Mouse (Mus musculus) cerebellum, postnatal 36 days (tissue): ENCODE measurements around the gene Meis1.

Experiments
- DNase-seq, 2 experiments: peaks; one replicate each; pipeline ENCODE4 v3.0.0; 2021 to 2022; ENCODE audit warnings: mixed read lengths in 2 of 2

Meis1 gene

GRCm38 (mm10) chr11:18875001-18875902, 143.5 kb downstream of the Meis1 start:
- peak in 1 of 2 experiments; percentile 28 for DNase-seq

- peak in 1 of 2 experiments; percentile 52 for DNase-seq
These were observed 144.3 kb downstream of the Meis1 start for GRCm38 (mm10) chr11:18874278-18875000.

GRCm38 (mm10) chr11:18873451-18874277, 145.1 kb downstream of the Meis1 start:
- DNase-seq = no peak

GRCm38 (mm10) chr11:18872793-18873192, 146.0 kb downstream of the Meis1 start:
- DNase-seq = no peak

GRCm38 (mm10) chr11:18872118-18872751, 146.6 kb downstream of the Meis1 start:
- peak in 1 of 2 experiments; percentile 26 for DNase-seq

- DNase-seq = peak; percentile 70 to 73
These were observed 147.4 kb downstream of the Meis1 start for GRCm38 (mm10) chr11:18871170-18872081.

- DNase-seq = peak; percentile 37 to 68
These were observed 148.5 kb downstream of the Meis1 start for GRCm38 (mm10) chr11:18870121-18870931.

GRCm38 (mm10) chr11:18869429-18869969, 149.3 kb downstream of the Meis1 start:
- DNase-seq = peak in 1 of 2 experiments; percentile 28

GRCm38 (mm10) chr11:18867665-18868064, 151.1 kb downstream of the Meis1 start:
- DNase-seq = peak in 1 of 2 experiments; percentile 42

GRCm38 (mm10) chr11:18866198-18866836, 152.5 kb downstream of the Meis1 start:
- DNase-seq = no peak

GRCm38 (mm10) chr11:18850772-18851171, 168.0 kb downstream of the Meis1 start:
- no peak for DNase-seq

GRCm38 (mm10) chr11:18847650-18848049, 171.1 kb downstream of the Meis1 start:
- DNase-seq = no peak

- no peak for DNase-seq
These were observed 172.3 kb downstream of the Meis1 start for GRCm38 (mm10) chr11:18846472-18846871.

- no peak for DNase-seq
These were observed 172.9 kb downstream of the Meis1 start for GRCm38 (mm10) chr11:18845900-18846299.

- DNase-seq = no peak
These were observed 173.3 kb downstream of the Meis1 start for GRCm38 (mm10) chr11:18845466-18845865.

- no peak for DNase-seq
These were observed 188.7 kb downstream of the Meis1 start for GRCm38 (mm10) chr11:18830087-18830486.
